Mouse (Mus musculus): ENCODE measurements around the gene Capn2.

GRCm38 (mm10) chr1:182514803-182515590 lies 2.4 kb downstream of the Capn2 start:
- TF ChIP-seq CTCF (IDR thresholded peaks at IDR 0.05; ENCODE audit: low read depth, low read length), result no peak
- TF ChIP-seq POLR2A (IDR thresholded peaks at IDR 0.05; ENCODE audit: extremely low read depth, insufficient read depth, low read length), result no peak
